Mouse (Mus musculus) embryonic facial prominence, embryonic 11.5 days (tissue): Measurements from ENCODE around the gene Kif12. TPM values are rescaled to one million over a fixed set of nuclear protein-coding genes. Genes with fewer than 3 reads are reported as not detected.
A peak's percentile ranks its signal among the peaks of the same experiment; 100 is the strongest.

Experiments
- ATAC-seq: fragments of 200-750 bp; cut with Nextera tagmentation; replicated peaks from 2 replicates; pipeline ENCODE4 v1.8.0; 2017; ENCODE audit warnings: low read depth; ENCODE audit not compliant: insufficient number of reproducible peaks, low FRiP score, low TSS enrichment
- DNase-seq: peaks from one replicate; pipeline ENCODE4 v3.0.0-alpha.2; 2015; ENCODE audit warnings: low spot score
- H3K27ac ChIP-seq: fragments of 300-500 bp; sonication (generic); replicated peaks from 2 replicates; pipeline ENCODE4 v1.5.1; 2014; ENCODE audit warnings: mild to moderate bottlenecking, low read depth, low read length, control low read depth
- H3K27me3 ChIP-seq: fragments of 300-500 bp; sonication (generic); 2 replicates; pipeline ENCODE4 v1.6.1; 2014; ENCODE audit warnings: mild to moderate bottlenecking, low read length, moderate library complexity, mixed read lengths; ENCODE audit not compliant: control insufficient read depth, insufficient read depth
- H3K36me3 ChIP-seq: fragments of 300-500 bp; sonication (generic); replicated peaks from 2 replicates; pipeline ENCODE4 v1.6.1; 2014; ENCODE audit warnings: low read depth, mild to moderate bottlenecking, low read length, moderate library complexity, mixed read lengths; ENCODE audit not compliant: control insufficient read depth, insufficient read depth
- H3K4me1 ChIP-seq: fragments of 300-500 bp; sonication (generic); 2 replicates; pipeline ENCODE4 v1.6.1; 2014; ENCODE audit warnings: low read length, mixed read lengths; ENCODE audit not compliant: control insufficient read depth, insufficient read depth
- H3K4me2 ChIP-seq: fragments of 300-500 bp; sonication (generic); 2 replicates; pipeline ENCODE4 v1.6.1; 2014; ENCODE audit warnings: low read depth, mild to moderate bottlenecking, control low read depth, low read length, moderate library complexity
- H3K4me3 ChIP-seq: fragments of 300-500 bp; sonication (generic); 2 replicates; pipeline ENCODE4 v1.5.1; 2014; ENCODE audit warnings: low read depth, low read length, control low read depth
- H3K9ac ChIP-seq: fragments of 300-500 bp; sonication (generic); replicated peaks from 2 replicates; pipeline ENCODE4 v1.6.1; 2014; ENCODE audit warnings: mild to moderate bottlenecking, control low read depth, low read length
- H3K9me3 ChIP-seq: fragments of 300-500 bp; sonication (generic); replicated peaks from 2 replicates; pipeline ENCODE4 v1.6.1; 2016; ENCODE audit warnings: mild to moderate bottlenecking, low read length, inconsistent platforms, mixed read lengths; ENCODE audit not compliant: control insufficient read depth
- WGBS: fragments of 180-500 bp; shearing (Covaris S2); extraction: QIAGEN DNeasy Blood & Tissue Kit; methylation state at CpG from one replicate; pipeline ENCODE4 v1.1.7; 2014; 5-methylcytosine and 5-hydroxymethylcytosine counted together
- polyA plus RNA-seq: library from polyadenylated mRNA; unstranded; fragments of >200 nt; fragmentation: Nextera tagmentation; extraction: Ambion mirVana; gene quantifications from 2 replicates; pipeline ENCODE4 v1.2.1, GENCODE M21; 2014

Gene Kif12
- polyA plus RNA-seq, 1 experiment from 2014 or later, result not detected

DNA sequence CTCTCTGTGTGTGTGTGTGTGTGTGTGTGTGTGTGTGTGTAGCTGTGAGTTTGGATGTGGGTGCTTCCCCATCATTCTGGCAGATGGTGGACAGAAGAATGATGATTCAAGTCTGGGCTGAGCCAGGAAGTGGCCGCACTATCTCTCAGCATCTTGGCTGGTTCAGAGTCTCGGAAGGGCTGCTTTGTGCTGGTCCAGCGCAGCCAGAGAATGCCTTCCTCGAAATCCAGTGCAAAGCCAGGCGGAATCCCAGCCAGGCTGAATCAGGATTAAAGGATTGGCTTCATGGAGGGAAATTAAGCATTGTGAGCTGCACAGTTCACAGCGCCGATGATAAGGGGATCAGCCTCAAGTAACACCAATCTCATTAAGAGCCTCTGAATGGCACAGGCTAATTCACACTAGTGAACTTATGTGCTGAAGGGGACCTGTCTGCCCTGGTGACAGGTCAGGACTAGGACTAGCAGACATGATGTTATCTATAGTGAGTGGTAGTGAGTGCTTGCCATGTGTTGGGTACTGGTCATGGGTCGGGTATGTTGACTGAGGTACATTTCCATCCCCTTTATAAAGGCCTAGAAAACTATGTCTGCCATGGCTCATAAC is 47.0 kb downstream of the Kif12 start:
- Histone ChIP-seq H3K27me3 (no peaks in the 10 kb centered on the region), H3K4me3 (no peak overlapping the region), H3K9ac (no peak overlapping the region), H3K36me3 (peaks cover 2% of the 10 kb centered on the region), H3K4me1 (no peaks in the 10 kb centered on the region), H3K4me2 (no peak overlapping the region), H3K27ac (no peak overlapping the region), H3K9me3 (no peaks in the 10 kb centered on the region)
- DNase-seq (no peak), ATAC-seq (no peak)
- WGBS, result 72% methylated on average over 8 of the region's 8 CpGs

DNA sequence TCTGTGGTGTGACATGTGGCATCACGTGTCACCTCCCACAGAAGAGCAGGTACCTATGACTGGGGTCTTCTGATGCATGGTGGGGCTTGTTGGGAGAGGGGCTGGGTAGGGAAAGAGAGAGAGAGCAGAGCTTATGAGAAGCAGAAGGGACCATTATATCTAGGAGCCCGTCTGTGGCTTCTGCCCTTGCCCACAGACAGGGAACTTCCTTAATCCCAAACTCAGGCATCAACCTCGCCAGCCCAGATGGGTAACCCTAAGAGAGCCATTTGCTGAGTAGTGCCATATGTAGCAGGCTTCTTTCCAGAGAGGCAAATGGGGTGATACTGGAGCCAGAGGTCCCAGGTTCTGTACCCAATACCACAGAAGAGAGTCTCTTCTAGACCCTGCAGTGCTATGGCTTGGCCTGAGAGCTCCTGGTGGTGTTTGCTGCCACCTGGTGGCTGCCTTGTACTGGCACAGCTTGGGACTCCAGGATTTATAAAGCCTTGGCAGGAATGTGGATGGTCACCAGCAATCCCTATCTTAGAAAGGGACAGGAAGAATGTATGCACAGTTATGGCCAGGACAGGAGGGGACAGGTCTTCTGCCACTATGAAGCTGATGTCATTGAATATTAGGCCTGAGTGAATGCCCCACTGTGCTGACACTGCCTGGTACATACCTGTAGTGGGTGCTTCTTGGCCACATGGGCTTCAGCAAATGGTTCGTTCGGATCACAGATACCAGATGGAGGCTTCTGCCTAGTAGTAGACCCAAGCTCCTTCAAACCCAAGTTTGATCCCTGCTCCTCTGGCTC is 53.1 kb downstream of the Kif12 start:
- Histone ChIP-seq H3K9me3 (no peaks in the 10 kb centered on the region), H3K4me2 (no peak overlapping the region), H3K36me3 (peaks cover 2% of the 10 kb centered on the region), H3K27ac (no peak overlapping the region), H3K4me1 (no peaks in the 10 kb centered on the region), H3K9ac (no peak overlapping the region), H3K27me3 (no peaks in the 10 kb centered on the region), H3K4me3 (no peak overlapping the region)
- WGBS, result 83% methylated on average over 5 of the region's 5 CpGs
- DNase-seq (peak; percentile 88), ATAC-seq (peak; percentile 61)

Other genes with a start within 250 kb of the Kif12 start
- 27.3 and 32.7 TPM in 2 replicates for gene Zfp618, start 206.6 kb downstream of the Kif12 start, polyA plus RNA-seq
- 0.39 and 0.55 TPM in 2 replicates for gene Ambp, start 17.3 kb downstream of the Kif12 start, polyA plus RNA-seq
- gene Col27a1, start 41.9 kb upstream of the Kif12 start, polyA plus RNA-seq, result 4.5 and 4.9 TPM in 2 replicates
- gene Orm1, start 172.4 kb upstream of the Kif12 start, polyA plus RNA-seq, result not detected in 2 replicates
- not detected in 2 replicates for gene Orm3, start 184.0 kb upstream of the Kif12 start, polyA plus RNA-seq
- not detected in 2 replicates for gene Orm2, start 190.3 kb upstream of the Kif12 start, polyA plus RNA-seq
- 5.2 and 6.2 TPM in 2 replicates for gene Akna, start 231.2 kb upstream of the Kif12 start, polyA plus RNA-seq